ENCODE assay signal across 10 mouse cellular contexts in the genomic region with DNA sequence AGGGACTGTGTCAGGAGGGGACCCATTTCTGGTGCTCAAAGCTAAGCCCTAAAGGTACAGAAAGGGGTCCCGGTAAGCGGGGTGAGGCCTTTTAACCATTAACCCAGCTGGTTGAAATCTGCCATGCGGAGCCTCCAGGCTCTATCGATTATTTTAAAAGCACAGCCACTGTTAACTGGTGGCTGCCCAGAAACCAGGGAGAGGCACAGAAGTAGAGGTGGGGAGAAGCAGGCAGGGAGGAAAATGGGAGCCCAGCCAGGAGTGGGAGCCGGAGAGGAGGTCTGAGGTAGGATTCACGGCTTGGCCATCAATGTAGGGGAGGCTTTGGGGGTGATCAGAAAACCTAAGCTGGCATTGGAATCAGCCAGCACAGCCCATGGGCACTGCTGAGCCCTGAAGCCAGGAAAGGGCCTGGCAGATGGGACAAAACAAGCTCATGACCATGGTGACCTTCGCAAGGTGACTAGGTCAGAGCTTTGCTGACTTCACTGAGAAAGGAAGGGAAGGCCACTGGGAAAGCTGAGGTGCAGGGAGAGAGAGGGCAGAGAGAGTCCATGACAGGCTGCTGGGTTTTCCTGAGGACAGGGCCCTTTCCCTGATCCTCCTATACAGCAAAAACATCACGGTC. TPM values are rescaled to one million over a fixed set of nuclear protein-coding genes. Genes with fewer than 3 reads are reported as not detected.
DNase-seq lines count a peak whose midpoint lies in the region; ATAC-seq lines count a peak whose summit lies in the region.
"Had no signal": no experiment of that assay in that cellular context is flagged by ENCODE, and none has a peak within 500 bp of the region (broad histone marks: within the 10 kb centered on the region; RNA-seq: fewer than 3 reads in every experiment).

No protein-coding gene starts in this region.

- WGBS in forebrain, embryonic 15.5 days: 82% methylated on average over 8 of the region's 8 CpGs
- 87% methylated on average over 8 of the region's 8 CpGs for WGBS in forebrain, embryonic 16.5 days
- 91% methylated on average over 8 of the region's 8 CpGs for WGBS in midbrain, embryonic 11.5 days
- WGBS in midbrain, embryonic 10.5 days: 85% methylated on average over 8 of the region's 8 CpGs
- 50% methylated on average over 8 of the region's 8 CpGs for WGBS in stomach, embryonic 16.5 days

- H3K9ac ChIP-seq in forebrain, embryonic 15.5 days (replicated peaks): no peak overlapping the region
- no peak overlapping the region for H3K9ac ChIP-seq in forebrain, embryonic 16.5 days (replicated peaks; ENCODE audit: low read depth, low read length)
- H3K9ac ChIP-seq in midbrain, embryonic 11.5 days (ENCODE audit: low read length): no peak overlapping the region
- H3K9ac ChIP-seq in stomach, embryonic 16.5 days (ENCODE audit: low read length): peak overlapping the region; percentile 57

- no peak overlapping the region for H3K4me2 ChIP-seq in forebrain, embryonic 15.5 days (replicated peaks)
- no peak overlapping the region for H3K4me2 ChIP-seq in forebrain, embryonic 16.5 days (ENCODE audit: low read length)
- H3K4me2 ChIP-seq in midbrain, embryonic 11.5 days: no peak overlapping the region
- H3K4me2 ChIP-seq in stomach, embryonic 16.5 days (ENCODE audit: low read depth, low read length): peak overlapping the region; percentile 12; the same call in 1 of the 2 replicates

- no peaks in the 10 kb centered on the region for H3K9me3 ChIP-seq in forebrain, embryonic 15.5 days
- H3K9me3 ChIP-seq in forebrain, embryonic 16.5 days (ENCODE audit: control insufficient read depth, low read length): no peaks in the 10 kb centered on the region
- H3K9me3 ChIP-seq in midbrain, embryonic 11.5 days (ENCODE audit: control insufficient read depth, low read length): no peaks in the 10 kb centered on the region
- no peaks in the 10 kb centered on the region for H3K9me3 ChIP-seq in midbrain, embryonic 10.5 days (replicated peaks)
- H3K9me3 ChIP-seq in stomach, embryonic 16.5 days (replicated peaks; ENCODE audit: control insufficient read depth, low read length): no peaks in the 10 kb centered on the region

- no peaks in the 10 kb centered on the region for H3K27me3 ChIP-seq in forebrain, embryonic 15.5 days
- H3K27me3 ChIP-seq in forebrain, embryonic 16.5 days (replicated peaks; ENCODE audit: control insufficient read depth, insufficient read depth, low read length): no peaks in the 10 kb centered on the region
- H3K27me3 ChIP-seq in midbrain, embryonic 11.5 days (ENCODE audit: control insufficient read depth, insufficient read depth, low read length): no peaks in the 10 kb centered on the region
- H3K27me3 ChIP-seq in midbrain, embryonic 10.5 days (ENCODE audit: low read depth, poor library complexity, severe bottlenecking): no peaks in the 10 kb centered on the region
- no peaks in the 10 kb centered on the region for H3K27me3 ChIP-seq in stomach, embryonic 16.5 days (ENCODE audit: control insufficient read depth, insufficient read depth, low read length)

- no peak overlapping the region for H3K4me3 ChIP-seq in forebrain, embryonic 15.5 days
- no peak overlapping the region for H3K4me3 ChIP-seq in forebrain, embryonic 16.5 days (replicated peaks; ENCODE audit: low read length)
- no peak overlapping the region for H3K4me3 ChIP-seq in midbrain, embryonic 11.5 days (ENCODE audit: low read depth, low read length)
- H3K4me3 ChIP-seq in midbrain, embryonic 10.5 days: no peak overlapping the region
- H3K4me3 ChIP-seq in stomach, embryonic 16.5 days (replicated peaks; ENCODE audit: low read length): no peak overlapping the region

- DNase-seq in midbrain, embryonic 11.5 days (ENCODE audit: low spot score, missing footprints): peak; percentile 72
- DNase-seq in midbrain, embryonic 10.5 days (ENCODE audit: low spot score): no peak
- peak; percentile 29 for DNase-seq in kidney, postnatal 14 days
- no peak for DNase-seq in thymus, adult 18-20 months
- DNase-seq in thymus, postnatal 0 days (ENCODE audit: low spot score): no peak
- DNase-seq: cerebellum, postnatal 25 days had no signal

- peak overlapping the region; percentile 27 for H3K27ac ChIP-seq in forebrain, embryonic 15.5 days (replicated peaks)
- H3K27ac ChIP-seq in forebrain, embryonic 16.5 days (ENCODE audit: low read length): no peak overlapping the region; the same call in 1 of the 2 replicates
- H3K27ac ChIP-seq in midbrain, embryonic 11.5 days (ENCODE audit: low read depth, low read length): no peak overlapping the region
- no peak overlapping the region for H3K27ac ChIP-seq in midbrain, embryonic 10.5 days (replicated peaks)
- H3K27ac ChIP-seq in stomach, embryonic 16.5 days (ENCODE audit: low read length): peak overlapping the region; percentile 92

- H3K4me1 ChIP-seq in forebrain, embryonic 15.5 days: peaks cover 17% of the 10 kb centered on the region
- H3K4me1 ChIP-seq in forebrain, embryonic 16.5 days (replicated peaks; ENCODE audit: control insufficient read depth, insufficient read depth, low read length): peaks cover 15% of the 10 kb centered on the region
- H3K4me1 ChIP-seq in midbrain, embryonic 11.5 days (ENCODE audit: control insufficient read depth, insufficient read depth, low read length): no peaks in the 10 kb centered on the region
- 0 out of 2 replicates have a peak, but pooled peaks cover 9% of the 10 kb centered on the region for H3K4me1 ChIP-seq in midbrain, embryonic 10.5 days
- H3K4me1 ChIP-seq in stomach, embryonic 16.5 days (ENCODE audit: control insufficient read depth, insufficient read depth, low read length): peaks cover 31% of the 10 kb centered on the region

- H3K36me3 ChIP-seq in forebrain, embryonic 15.5 days: peaks cover 11% of the 10 kb centered on the region
- peaks cover 4% of the 10 kb centered on the region for H3K36me3 ChIP-seq in forebrain, embryonic 16.5 days (ENCODE audit: control insufficient read depth, insufficient read depth)
- 0 out of 2 replicates have a peak, but pooled peaks cover 2% of the 10 kb centered on the region for H3K36me3 ChIP-seq in midbrain, embryonic 11.5 days (ENCODE audit: control insufficient read depth, insufficient read depth, low read length)
- peaks cover 22% of the 10 kb centered on the region for H3K36me3 ChIP-seq in midbrain, embryonic 10.5 days
- H3K36me3 ChIP-seq in stomach, embryonic 16.5 days (ENCODE audit: control insufficient read depth, insufficient read depth, low read length): 0 out of 2 replicates have a peak, but pooled peaks cover 4% of the 10 kb centered on the region

- no peak; the same call in 1 of the 2 replicates for ATAC-seq in forebrain, embryonic 15.5 days (replicated peaks)
- no peak for ATAC-seq in forebrain, embryonic 16.5 days
- ATAC-seq in midbrain, embryonic 11.5 days (ENCODE audit: low FRiP score): no peak
- 0 out of 2 replicates have a peak, but pooled peaks have one; percentile 15 for ATAC-seq in stomach, embryonic 16.5 days (ENCODE audit: insufficient read depth, low FRiP score)
- ATAC-seq: activated CD4-positive, CD25-positive, alpha-beta regulatory T cell, adult 4 months had no signal

RNA-seq across cellular contexts. Expression of gene Bace1, which starts 12.3 kb away (rescaled TPM):
- 47.2 and 47.4 TPM in 2 replicates for polyA plus RNA-seq in forebrain, embryonic 15.5 days (2015; fragmentation: Nextera tagmentation; extraction: Ambion mirVana)
- 46.9 and 51.7 TPM in 2 replicates for polyA plus RNA-seq in forebrain, embryonic 16.5 days (2015; fragmentation: Nextera tagmentation; extraction: Ambion mirVana)
- 26.9 and 27.1 TPM in 2 replicates for polyA plus RNA-seq in midbrain, embryonic 11.5 days (2014; fragmentation: Nextera tagmentation; extraction: Ambion mirVana)
- polyA plus RNA-seq in midbrain, embryonic 10.5 days (2016; fragmentation: Nextera tagmentation; extraction: Ambion mirVana): 20.7 and 29.0 TPM in 2 replicates
- 23.2 and 24.1 TPM in 2 replicates for polyA plus RNA-seq in stomach, embryonic 16.5 days (2015; fragmentation: Nextera tagmentation; extraction: Ambion mirVana)
- 8.0 and 10.3 TPM in 2 replicates for polyA plus RNA-seq in thymus, postnatal 0 days (2015; fragmentation: Nextera tagmentation; extraction: Ambion mirVana)

RNA-seq across cellular contexts. Expression of gene Cep164, which starts 22.2 kb away (rescaled TPM):
- polyA plus RNA-seq in forebrain, embryonic 15.5 days (2015; fragmentation: Nextera tagmentation; extraction: Ambion mirVana): 14.5 and 18.2 TPM in 2 replicates
- polyA plus RNA-seq in forebrain, embryonic 16.5 days (2015; fragmentation: Nextera tagmentation; extraction: Ambion mirVana): 11.6 and 17.9 TPM in 2 replicates
- 12.6 and 14.5 TPM in 2 replicates for polyA plus RNA-seq in midbrain, embryonic 11.5 days (2014; fragmentation: Nextera tagmentation; extraction: Ambion mirVana)
- polyA plus RNA-seq in midbrain, embryonic 10.5 days (2016; fragmentation: Nextera tagmentation; extraction: Ambion mirVana): 17.0 and 17.4 TPM in 2 replicates
- 19.6 and 21.1 TPM in 2 replicates for polyA plus RNA-seq in stomach, embryonic 16.5 days (2015; fragmentation: Nextera tagmentation; extraction: Ambion mirVana)
- polyA plus RNA-seq in thymus, postnatal 0 days (2015; fragmentation: Nextera tagmentation; extraction: Ambion mirVana): 22.5 and 24.0 TPM in 2 replicates

RNA-seq across cellular contexts. Expression of gene Pcsk7, which starts 55.7 kb away (rescaled TPM):
- 25.6 and 26.7 TPM in 2 replicates for polyA plus RNA-seq in forebrain, embryonic 15.5 days (2015; fragmentation: Nextera tagmentation; extraction: Ambion mirVana)
- 22.9 and 30.5 TPM in 2 replicates for polyA plus RNA-seq in forebrain, embryonic 16.5 days (2015; fragmentation: Nextera tagmentation; extraction: Ambion mirVana)
- polyA plus RNA-seq in midbrain, embryonic 11.5 days (2014; fragmentation: Nextera tagmentation; extraction: Ambion mirVana): 11.1 and 14.4 TPM in 2 replicates
- polyA plus RNA-seq in midbrain, embryonic 10.5 days (2016; fragmentation: Nextera tagmentation; extraction: Ambion mirVana): 18.7 and 23.4 TPM in 2 replicates
- 25.3 and 26.9 TPM in 2 replicates for polyA plus RNA-seq in stomach, embryonic 16.5 days (2015; fragmentation: Nextera tagmentation; extraction: Ambion mirVana)
- polyA plus RNA-seq in thymus, postnatal 0 days (2015; fragmentation: Nextera tagmentation; extraction: Ambion mirVana): 24.2 and 31.3 TPM in 2 replicates

RNA-seq across cellular contexts. Expression of gene Rnf214, which starts 56.1 kb away (rescaled TPM):
- polyA plus RNA-seq in forebrain, embryonic 15.5 days (2015; fragmentation: Nextera tagmentation; extraction: Ambion mirVana): 96.5 and 96.9 TPM in 2 replicates
- polyA plus RNA-seq in forebrain, embryonic 16.5 days (2015; fragmentation: Nextera tagmentation; extraction: Ambion mirVana): 79.6 and 98.3 TPM in 2 replicates
- polyA plus RNA-seq in midbrain, embryonic 11.5 days (2014; fragmentation: Nextera tagmentation; extraction: Ambion mirVana): 73.4 and 81.8 TPM in 2 replicates
- polyA plus RNA-seq in midbrain, embryonic 10.5 days (2016; fragmentation: Nextera tagmentation; extraction: Ambion mirVana): 70.2 and 81.9 TPM in 2 replicates
- polyA plus RNA-seq in stomach, embryonic 16.5 days (2015; fragmentation: Nextera tagmentation; extraction: Ambion mirVana): 34.5 and 39.8 TPM in 2 replicates
- polyA plus RNA-seq in thymus, postnatal 0 days (2015; fragmentation: Nextera tagmentation; extraction: Ambion mirVana): 27.0 and 35.6 TPM in 2 replicates

Comparison
In these comparisons a context has a peak if more than half of its experiments do, and no peak if none do; other contexts are left out.
1. H3K27ac ChIP-seq: peak in forebrain, embryonic 15.5 days (single experiment) and stomach, embryonic 16.5 days (single experiment); none in forebrain, embryonic 16.5 days (single experiment), midbrain, embryonic 11.5 days (single experiment) and midbrain, embryonic 10.5 days (single experiment).
2. DNase-seq: peak in midbrain, embryonic 11.5 days (single experiment) and kidney, postnatal 14 days (single experiment); none in midbrain, embryonic 10.5 days (single experiment), thymus, adult 18-20 months (0 of 2) and thymus, postnatal 0 days (single experiment).